Mouse (Mus musculus) macrophage (primary cell): ENCODE data around the gene Blmh. TPM values are rescaled to one million over a fixed set of nuclear protein-coding genes. Genes with fewer than 3 reads are reported as not detected.

Experiments used
- H3K27ac ChIP-seq: fragments of 350-480 bp; formaldehyde crosslinking; 2 replicates; pipeline ENCODE4 v1.9.0; 2021
- H3K36me3 ChIP-seq: fragments of 350-480 bp; formaldehyde crosslinking; 2 replicates; pipeline ENCODE4 v1.9.0; 2021; ENCODE audit errors: inconsistent target
- H3K4me3 ChIP-seq: fragments of 350-480 bp; formaldehyde crosslinking; 2 replicates; pipeline ENCODE4 v1.9.0; 2021; ENCODE audit errors: inconsistent target
- H3K79me2 ChIP-seq: fragments of 350-480 bp; formaldehyde crosslinking; 2 replicates; pipeline ENCODE4 v1.9.0; 2021; ENCODE audit errors: inconsistent target
- WGBS: methylation state at CpG from one replicate; pipeline ENCODE4 v1.1.7; 2026; ENCODE audit warnings: inconsistent platforms; ENCODE audit not compliant: missing documents; 5-methylcytosine and 5-hydroxymethylcytosine counted together
- polyA plus RNA-seq: library from polyadenylated mRNA; stranded (reverse); fragments of 250-400 nt; gene quantifications from 3 replicates; pipeline ENCODE4 v1.2.4, GENCODE M21; 2018; ENCODE audit warnings: inconsistent platforms
- total RNA-seq, 78 experiments: library from RNA; depleted of rRNA; stranded (reverse); fragments of 250-400 nt; gene quantifications; 1 replicate in 9 of 78; 2 replicates in 24 of 78; 3 replicates in 43 of 78; 4 replicates in 2 of 78; pipeline ENCODE4 v1.2.4; 2018; ENCODE audit warnings: inconsistent platforms in 56 of 78

The Blmh gene
- total RNA-seq (2018; cell fraction: chromatin; rRNA removed) = 10 to 100 TPM; 18.1 to 74.2 (median 47.6) TPM
- 10 to 100 TPM; 20.3 to 39.2 (median 28.7) TPM for total RNA-seq (2018; cell fraction: cytosol; rRNA removed)
- 10 to 100 TPM; 16.7 to 54.4 (median 30.1) TPM for total RNA-seq (2018; cell fraction: nucleus; rRNA removed)
- 29.1 to 95.7 TPM (median 47.4 TPM) in 3 replicates for polyA plus RNA-seq

DNA sequence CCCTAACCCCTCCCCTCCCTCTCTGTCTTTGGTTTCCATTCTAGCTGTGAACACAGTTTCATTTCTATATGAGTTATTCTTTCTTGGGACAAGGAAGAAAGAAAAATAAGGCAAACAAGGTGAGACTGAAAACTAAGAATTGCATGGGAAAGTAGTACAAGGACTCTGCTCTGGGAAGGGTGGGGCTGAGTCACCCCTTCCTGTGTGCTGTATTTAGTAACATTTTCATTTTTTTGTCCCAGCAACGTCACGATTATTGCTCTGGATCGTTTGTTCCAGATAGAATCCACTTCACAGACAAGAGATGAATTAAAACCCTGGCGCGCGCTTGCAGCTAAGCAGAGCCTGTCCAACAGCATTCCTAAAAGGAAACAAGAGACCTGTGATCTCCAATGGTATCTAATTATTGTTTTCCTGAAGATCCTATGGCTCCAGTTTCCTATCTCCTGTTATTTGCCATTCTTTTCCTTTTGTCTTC is at the start of gene Blmh:
TSS of gene Blmh (plus strand) at position 51 of the 478 bp plus-strand sequence.
- no peak within 1 kb of the TSS for H3K27ac ChIP-seq
- 48% methylated on average over 6 of the region's 6 CpGs for WGBS

DNA sequence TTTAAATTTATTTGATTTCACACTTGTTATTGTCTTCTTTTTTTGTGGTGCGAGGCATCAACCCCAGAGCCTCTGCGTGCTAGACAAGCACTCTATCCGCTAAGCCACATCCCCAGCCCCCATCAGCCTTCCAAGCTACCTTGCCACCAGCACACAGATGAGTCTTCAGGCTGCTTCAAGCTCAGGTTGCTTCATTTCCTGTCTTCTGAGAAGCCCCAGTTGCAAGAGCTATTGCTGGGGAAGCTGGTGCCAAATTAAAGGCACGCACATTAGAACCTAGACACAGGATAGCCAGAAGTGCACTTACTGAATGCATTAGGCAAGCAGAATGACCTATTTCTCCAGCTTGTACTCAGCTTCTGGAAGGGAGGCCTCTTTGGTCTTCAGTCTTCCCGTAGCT is 44.8 kb upstream of the Blmh start:
- Histone ChIP-seq H3K27ac (no peak overlapping the region), H3K4me3 (no peak overlapping the region), H3K36me3 (no peaks in the 10 kb centered on the region), H3K79me2 (no peaks in the 10 kb centered on the region)
- 62% methylated on average over 5 of the region's 5 CpGs for WGBS

More for the DNA sequence above, at the start of gene Blmh:
- Histone ChIP-seq H3K36me3 (no peaks in the 10 kb centered on the region), H3K4me3 (no peak within 1 kb of the TSS), H3K79me2 (no peaks in the 10 kb centered on the region)

DNA sequence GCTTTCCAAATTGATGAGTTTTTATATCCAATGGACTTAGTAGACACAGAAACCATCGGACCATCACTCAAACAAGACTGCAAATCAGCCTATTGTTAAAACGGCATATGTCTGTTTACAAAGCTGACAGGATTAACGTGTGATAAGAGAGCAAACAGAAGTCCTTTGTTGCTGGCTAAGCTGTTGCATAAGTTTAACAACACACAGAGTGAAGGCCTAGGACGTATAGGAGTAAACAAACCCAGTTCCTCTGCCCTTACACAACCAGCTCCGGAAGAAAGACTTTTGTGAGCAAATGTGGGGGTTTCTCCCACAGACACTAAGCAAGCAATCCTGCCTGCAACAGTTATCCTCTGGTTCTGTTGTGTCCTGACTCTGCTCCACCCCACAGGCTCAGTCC is 40.2 kb upstream of the Blmh start:
- H3K36me3 ChIP-seq = no peaks in the 10 kb centered on the region
- H3K27ac ChIP-seq = no peak overlapping the region
- H3K4me3 ChIP-seq = no peak overlapping the region
- 68% methylated on average over 5 of the region's 5 CpGs for WGBS
- H3K79me2 ChIP-seq = no peaks in the 10 kb centered on the region

DNA sequence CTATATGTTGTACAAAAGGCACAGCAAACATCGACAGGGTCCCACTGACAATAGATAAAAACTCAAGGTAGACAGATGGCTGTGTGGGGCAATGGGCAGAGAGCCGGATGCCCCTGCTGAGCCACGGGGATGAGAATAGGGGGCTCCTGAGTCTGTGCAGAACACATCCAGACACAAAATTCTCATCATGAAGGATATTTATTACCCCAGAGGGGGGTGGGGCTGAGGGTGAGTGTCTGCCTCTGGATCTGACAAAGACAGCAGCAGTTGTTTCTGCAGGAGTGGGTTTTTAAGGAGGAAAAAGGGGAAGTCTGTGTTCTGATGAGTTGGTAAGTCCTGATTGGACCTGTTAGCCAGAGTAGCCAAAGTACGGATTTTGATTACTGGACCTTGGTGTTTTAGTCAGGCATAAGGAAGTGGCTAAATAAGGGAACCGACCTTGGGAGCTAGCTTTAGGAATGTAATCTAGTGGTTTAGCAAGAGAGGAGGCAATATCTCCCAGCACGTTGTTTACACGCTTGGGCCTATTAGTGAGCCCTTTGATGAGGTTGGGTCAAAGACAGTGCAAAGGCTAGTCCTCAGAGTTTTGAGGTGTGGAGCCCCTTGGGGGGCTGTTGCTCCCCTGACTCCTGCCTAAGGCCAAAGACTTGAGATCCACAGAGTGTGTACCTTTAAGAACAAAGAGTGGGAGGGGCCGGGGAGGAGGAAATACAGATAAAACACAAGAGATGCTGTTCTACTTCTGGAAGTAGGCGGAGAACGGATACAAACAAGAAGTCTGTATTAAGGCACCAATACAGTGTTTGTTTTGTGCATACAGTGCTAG is 35.1 kb upstream of the Blmh start:
- H3K36me3 ChIP-seq = no peaks in the 10 kb centered on the region
- 48% methylated on average over 10 of the region's 10 CpGs for WGBS

GRCm38 (mm10) chr11:76891171-76891570 is 33.4 kb upstream of the Blmh start:
- WGBS = 92% methylated on average over 7 of the region's 7 CpGs
- H3K27ac ChIP-seq = no peak overlapping the region
- H3K4me3 ChIP-seq = no peak overlapping the region
- no peaks in the 10 kb centered on the region for H3K36me3 ChIP-seq
- H3K79me2 ChIP-seq = no peaks in the 10 kb centered on the region

More for the DNA sequence above, 35.1 kb upstream of the Blmh start:
- H3K79me2 ChIP-seq = no peaks in the 10 kb centered on the region
- H3K4me3 ChIP-seq = no peak overlapping the region
- H3K27ac ChIP-seq = peak overlapping the region; percentile 13; the same call in 1 of the 2 replicates

DNA sequence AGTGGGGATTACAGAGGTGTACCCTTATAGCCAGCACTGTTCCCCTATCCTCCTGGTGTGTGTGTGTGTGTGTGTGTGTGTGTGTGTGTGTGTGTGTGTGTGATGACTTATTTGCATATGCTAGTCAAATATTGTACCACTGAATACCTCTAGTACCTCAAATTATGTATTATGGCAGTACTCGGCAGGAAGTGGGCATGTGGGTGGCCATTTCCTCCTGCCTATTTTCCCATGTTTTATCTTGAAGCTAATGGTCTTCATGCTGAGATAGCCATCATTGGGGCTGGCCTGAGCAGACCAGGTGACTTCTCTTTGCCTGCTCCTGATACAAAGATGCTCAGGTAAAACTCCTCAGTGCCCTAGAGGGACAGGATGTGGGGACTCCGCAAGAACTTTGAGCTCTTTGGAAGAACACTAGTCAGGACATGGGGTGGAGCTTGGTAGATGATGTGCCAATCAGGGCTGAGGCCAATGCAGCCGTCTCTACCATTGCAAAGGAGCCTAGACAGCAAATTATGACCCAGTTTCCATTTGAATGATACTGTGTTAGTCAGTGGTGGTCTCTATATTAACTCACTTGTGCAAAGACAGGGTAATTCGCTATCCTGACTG is 32.8 kb upstream of the Blmh start:
- no peaks in the 10 kb centered on the region for H3K36me3 ChIP-seq
- H3K4me3 ChIP-seq = no peak overlapping the region
- no peaks in the 10 kb centered on the region for H3K79me2 ChIP-seq
- no peak overlapping the region for H3K27ac ChIP-seq
- WGBS = 75% methylated on average over 4 of the region's 4 CpGs

DNA sequence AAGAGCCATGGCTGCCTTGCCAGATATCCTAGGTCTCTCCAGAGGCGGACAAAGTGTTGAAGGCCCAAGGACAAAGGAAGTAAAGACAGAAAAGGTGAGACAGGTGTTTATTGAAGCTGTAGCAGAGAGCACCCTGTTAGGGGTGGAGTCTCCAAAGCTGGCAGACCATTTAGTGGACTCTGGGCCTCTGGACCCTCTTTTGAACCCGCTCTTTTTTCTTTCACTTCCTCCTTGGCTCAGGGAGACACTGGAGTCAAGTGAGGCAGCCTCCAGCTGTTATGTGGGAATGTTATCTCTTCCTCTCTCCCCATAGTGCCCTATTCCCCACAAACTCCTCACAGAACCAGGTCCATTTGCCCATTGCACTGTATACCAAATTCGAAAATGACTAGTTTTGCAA is 31.6 kb upstream of the Blmh start:
- Histone ChIP-seq H3K36me3 (no peaks in the 10 kb centered on the region), H3K79me2 (no peaks in the 10 kb centered on the region), H3K4me3 (no peak overlapping the region), H3K27ac (no peak overlapping the region)
- 72% methylated on average over 3 of the region's 3 CpGs for WGBS

DNA sequence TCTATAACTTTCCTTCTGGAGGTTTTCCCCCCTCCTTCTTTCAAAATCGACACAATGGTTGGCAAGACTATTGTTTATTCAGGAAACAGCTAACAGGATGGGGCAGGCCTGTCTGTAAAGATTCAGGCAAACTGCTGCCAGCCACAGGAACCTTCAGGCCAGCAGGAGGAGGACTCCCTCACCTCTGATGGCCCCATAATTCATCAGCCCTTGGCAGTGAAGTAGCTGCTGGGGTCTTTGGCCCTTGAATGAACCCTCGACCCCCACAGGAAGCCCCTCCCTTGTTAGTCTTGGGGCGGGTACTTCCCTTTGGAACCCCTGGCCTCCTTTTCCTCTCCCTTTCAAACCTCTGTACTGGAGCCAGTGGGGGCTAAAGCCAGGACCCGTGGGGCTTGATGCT is 31.0 kb upstream of the Blmh start:
- no peaks in the 10 kb centered on the region for H3K36me3 ChIP-seq
- no peak overlapping the region for H3K4me3 ChIP-seq
- WGBS = 6% methylated on average over 4 of the region's 4 CpGs
- H3K27ac ChIP-seq = no peak overlapping the region
- no peaks in the 10 kb centered on the region for H3K79me2 ChIP-seq

DNA sequence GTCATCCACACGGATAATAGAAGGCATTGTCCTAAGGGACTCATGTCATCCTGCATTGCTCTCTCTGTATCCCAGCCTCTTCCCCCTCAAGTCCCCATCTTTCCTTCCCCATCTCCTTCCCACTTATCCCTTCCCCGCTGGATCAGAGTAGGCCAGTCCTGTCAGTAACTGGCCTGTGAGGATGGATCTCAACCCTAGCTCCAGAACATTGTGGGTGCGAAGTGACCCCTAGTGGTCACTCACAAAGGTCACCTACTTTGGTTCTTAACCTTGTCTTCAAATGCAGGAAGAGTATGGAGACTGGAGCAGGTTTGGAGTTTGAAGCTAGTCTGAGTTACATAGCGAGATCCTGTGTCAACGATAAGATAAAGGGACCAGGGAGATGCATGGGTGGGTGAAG is 30.4 kb upstream of the Blmh start:
- no peak overlapping the region for H3K4me3 ChIP-seq
- no peak overlapping the region for H3K27ac ChIP-seq
- 22% methylated on average over 5 of the region's 5 CpGs for WGBS
- no peaks in the 10 kb centered on the region for H3K36me3 ChIP-seq
- H3K79me2 ChIP-seq = no peaks in the 10 kb centered on the region

DNA sequence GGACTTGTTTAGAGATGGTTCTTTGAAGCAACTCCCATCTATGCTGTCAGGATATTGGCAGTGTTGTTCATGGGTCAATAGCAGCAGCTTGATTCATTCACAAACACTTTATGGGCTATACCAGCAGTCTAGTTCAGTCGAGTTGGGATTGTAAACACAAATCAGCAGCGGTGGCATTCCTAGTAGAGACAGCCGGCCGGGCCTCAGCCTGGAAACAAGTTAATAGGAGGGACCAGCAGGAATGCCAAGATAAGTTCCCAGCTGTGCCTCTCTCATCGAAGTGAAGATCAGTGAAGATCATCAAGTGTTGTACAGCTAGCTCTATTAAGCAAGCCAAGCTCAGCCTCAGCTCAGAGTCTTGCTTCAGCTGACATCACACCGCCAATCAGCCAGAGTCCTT is 28.2 kb upstream of the Blmh start:
- Histone ChIP-seq H3K27ac (no peak overlapping the region), H3K79me2 (no peaks in the 10 kb centered on the region), H3K36me3 (no peaks in the 10 kb centered on the region), H3K4me3 (no peak overlapping the region)
- WGBS = 93% methylated on average over 6 of the region's 6 CpGs

- no peak overlapping the region for H3K27ac ChIP-seq
- H3K79me2 ChIP-seq = no peaks in the 10 kb centered on the region
- no CpG with 5 or more reads among the region's 1 CpGs for WGBS
- H3K4me3 ChIP-seq = no peak overlapping the region
- H3K36me3 ChIP-seq = no peaks in the 10 kb centered on the region
These were observed 27.5 kb upstream of the Blmh start for GRCm38 (mm10) chr11:76897126-76897525.

DNA sequence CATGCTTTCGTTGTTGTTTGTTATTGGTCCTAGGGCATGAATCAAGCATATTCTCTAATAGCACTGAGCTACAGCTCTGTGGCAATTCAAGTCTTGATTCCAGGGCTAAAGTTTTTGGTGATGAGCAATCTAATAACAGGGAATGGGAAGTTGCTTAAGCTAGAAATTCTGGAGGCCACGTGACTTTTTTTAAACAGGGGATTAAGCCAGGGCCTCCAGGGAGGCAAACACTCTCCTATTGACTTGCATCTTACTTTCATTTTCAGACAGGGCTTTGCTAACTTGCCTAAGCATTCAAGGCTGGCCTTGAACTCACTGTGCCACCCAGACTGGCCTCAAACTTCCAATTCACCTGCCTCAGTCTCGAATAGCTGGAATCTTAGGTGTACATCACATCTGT is 26.7 kb upstream of the Blmh start:
- H3K79me2 ChIP-seq = no peaks in the 10 kb centered on the region
- 50% methylated on average over 3 of the region's 3 CpGs for WGBS
- H3K36me3 ChIP-seq = no peaks in the 10 kb centered on the region
- no peak overlapping the region for H3K4me3 ChIP-seq
- H3K27ac ChIP-seq = no peak overlapping the region

GRCm38 (mm10) chr11:76898751-76899150 is 25.9 kb upstream of the Blmh start:
- Histone ChIP-seq H3K27ac (no peak overlapping the region), H3K36me3 (no peaks in the 10 kb centered on the region), H3K79me2 (no peaks in the 10 kb centered on the region), H3K4me3 (no peak overlapping the region)
- 65% methylated on average over 2 of the region's 3 CpGs for WGBS

- WGBS = 50% methylated on average over 5 of the region's 5 CpGs
- Histone ChIP-seq H3K4me3 (no peak overlapping the region), H3K79me2 (no peaks in the 10 kb centered on the region), H3K36me3 (no peaks in the 10 kb centered on the region), H3K27ac (no peak overlapping the region)
These were observed 24.6 kb upstream of the Blmh start for GRCm38 (mm10) chr11:76899758-76900738.
